Mouse (Mus musculus) heart, embryonic 16.5 days (tissue): Measurements from ENCODE around the gene Grap2. TPM values are rescaled to one million over a fixed set of nuclear protein-coding genes. Genes with fewer than 3 reads are reported as not detected.

Experiments
- ATAC-seq: fragments of 200-750 bp; cut with Nextera tagmentation; replicated peaks from 2 replicates; pipeline ENCODE4 v1.8.0; 2017; ENCODE audit warnings: moderate number of reproducible peaks; ENCODE audit not compliant: insufficient read depth, low FRiP score; ENCODE audit errors: extremely low read depth
- H3K27ac ChIP-seq: fragments of 300-500 bp; sonication (generic); 2 replicates; pipeline ENCODE4 v1.5.1; 2014; ENCODE audit warnings: mild to moderate bottlenecking, low read length, control low read depth, moderate library complexity
- H3K27me3 ChIP-seq: fragments of 300-500 bp; sonication (generic); 2 replicates; pipeline ENCODE4 v1.6.1; 2014; ENCODE audit warnings: low read length, mixed read lengths; ENCODE audit not compliant: control insufficient read depth, insufficient read depth
- H3K36me3 ChIP-seq: fragments of 300-500 bp; sonication (generic); 2 replicates; pipeline ENCODE4 v1.6.1; 2014; ENCODE audit not compliant: control insufficient read depth, insufficient read depth
- H3K4me1 ChIP-seq: fragments of 300-500 bp; sonication (generic); 2 replicates; pipeline ENCODE4 v1.6.1; 2014; ENCODE audit warnings: low read length, mixed read lengths; ENCODE audit not compliant: control insufficient read depth, insufficient read depth
- H3K4me2 ChIP-seq: fragments of 300-500 bp; sonication (generic); 2 replicates; pipeline ENCODE4 v1.6.1; 2014; ENCODE audit warnings: low read depth, mild to moderate bottlenecking, control low read depth, low read length
- H3K4me3 ChIP-seq: fragments of 300-500 bp; sonication (generic); 2 replicates; pipeline ENCODE4 v1.5.1; 2014; ENCODE audit warnings: mild to moderate bottlenecking, control low read depth, low read length
- H3K9ac ChIP-seq: fragments of 300-500 bp; sonication (generic); 2 replicates; pipeline ENCODE4 v1.6.1; 2014; ENCODE audit warnings: low read length, control low read depth
- H3K9me3 ChIP-seq: fragments of 300-500 bp; sonication (generic); replicated peaks from 2 replicates; pipeline ENCODE4 v1.6.1; 2016; ENCODE audit warnings: low read length; ENCODE audit not compliant: control insufficient read depth
- WGBS: fragments of 180-500 bp; shearing (Covaris S2); extraction: QIAGEN DNeasy Blood & Tissue Kit; methylation state at CpG from one replicate; pipeline ENCODE4 v1.1.7; 2014; 5-methylcytosine and 5-hydroxymethylcytosine counted together
- polyA plus RNA-seq: library from polyadenylated mRNA; unstranded; fragments of >200 nt; fragmentation: Nextera tagmentation; extraction: Ambion mirVana; gene quantifications from 2 replicates; pipeline ENCODE4 v1.2.1, GENCODE M21; 2015

Grap2 gene
- polyA plus RNA-seq, 1 experiment from 2014 or later, result 4.9 TPM

DNA sequence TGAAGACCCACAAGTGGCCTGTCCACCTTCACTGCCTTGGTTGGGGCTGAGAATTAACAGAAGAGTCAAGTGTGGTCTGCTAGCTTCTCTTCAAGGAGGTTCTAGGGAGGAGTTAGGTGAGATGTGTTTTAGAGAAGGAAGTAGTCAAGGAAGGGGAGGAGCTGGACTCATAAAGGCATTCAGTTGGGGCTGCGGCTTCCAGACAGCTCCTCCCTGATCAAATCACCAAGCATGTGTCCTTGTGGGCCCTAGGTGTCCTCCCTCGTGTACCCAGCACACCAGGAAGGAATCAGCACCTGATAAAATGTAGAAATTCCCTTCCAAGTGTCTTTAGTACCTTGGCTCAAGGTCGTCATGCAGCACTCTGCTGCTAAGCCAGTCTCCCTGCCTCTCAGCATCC, 28.3 kb upstream of the Grap2 start:
- H3K9me3 ChIP-seq, result no peaks in the 10 kb centered on the region
- no peak for ATAC-seq
- no peak overlapping the region for H3K4me2 ChIP-seq
- H3K9ac ChIP-seq, result no peak overlapping the region
- no peaks in the 10 kb centered on the region for H3K36me3 ChIP-seq
- H3K27me3 ChIP-seq, result no peaks in the 10 kb centered on the region
- H3K27ac ChIP-seq, result no peak overlapping the region
- H3K4me1 ChIP-seq, result no peaks in the 10 kb centered on the region
- no peak overlapping the region for H3K4me3 ChIP-seq
- WGBS, result 38% methylated on average over 3 of the region's 3 CpGs

- H3K9me3 ChIP-seq, result no peaks in the 10 kb centered on the region
- H3K9ac ChIP-seq, result no peak overlapping the region
- H3K36me3 ChIP-seq, result no peaks in the 10 kb centered on the region
- no peaks in the 10 kb centered on the region for H3K27me3 ChIP-seq
- H3K4me3 ChIP-seq, result no peak overlapping the region
- ATAC-seq, result no peak
- no peak overlapping the region for H3K4me2 ChIP-seq
- 48% methylated on average over 6 of the region's 6 CpGs for WGBS
- no peaks in the 10 kb centered on the region for H3K4me1 ChIP-seq
- H3K27ac ChIP-seq, result no peak overlapping the region
Measured at GRCm38 (mm10) chr15:80545430-80545829, 27.0 kb upstream of the Grap2 start.

DNA sequence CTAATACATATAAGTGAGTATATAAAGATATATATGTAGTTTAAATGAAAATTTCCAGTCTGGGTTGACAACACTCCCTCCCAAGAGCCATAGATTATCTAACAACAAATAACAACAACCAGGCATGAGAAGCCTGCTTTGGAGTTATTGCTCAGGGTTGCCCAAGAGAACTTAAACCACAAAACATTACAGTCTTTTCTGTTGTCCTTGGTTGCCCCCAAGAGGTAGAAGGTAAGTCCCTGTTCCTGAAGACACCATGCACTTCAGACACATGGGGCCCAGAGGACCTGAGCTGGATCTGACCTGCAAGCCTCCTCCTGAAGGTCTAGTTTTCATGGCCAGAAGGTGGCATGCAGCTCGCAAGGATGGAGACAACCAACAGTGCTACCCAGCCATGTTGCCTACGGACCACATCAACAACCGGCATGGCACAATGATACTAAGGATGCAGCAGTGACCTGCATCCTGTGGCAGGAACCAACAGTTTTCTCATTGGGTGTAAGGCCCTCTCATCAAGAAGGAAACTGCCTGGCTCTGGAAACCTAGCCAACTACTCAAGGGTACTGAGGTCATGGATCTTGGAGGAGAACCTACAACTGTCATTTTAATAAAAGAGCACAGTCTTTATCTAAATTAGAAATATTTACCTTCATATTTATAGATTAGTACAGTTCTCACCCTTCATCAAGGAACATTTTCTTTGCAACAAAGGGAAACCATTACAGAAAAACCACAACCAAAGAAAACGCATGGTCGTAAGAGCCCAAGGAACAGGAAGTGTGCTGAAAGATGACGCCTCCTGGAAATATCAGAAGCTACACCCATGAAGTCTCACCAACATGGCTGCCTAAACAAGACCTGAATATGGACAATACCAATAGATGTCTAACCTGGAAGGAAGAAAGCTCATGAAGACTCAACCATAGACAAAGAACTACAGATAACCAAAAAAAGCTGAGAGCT, 17.3 kb upstream of the Grap2 start:
- H3K4me3 ChIP-seq, result no peak overlapping the region
- H3K9me3 ChIP-seq, result no peaks in the 10 kb centered on the region
- H3K9ac ChIP-seq, result no peak overlapping the region
- H3K27ac ChIP-seq, result no peak overlapping the region
- H3K27me3 ChIP-seq, result no peaks in the 10 kb centered on the region
- 87% methylated on average over 6 of the region's 6 CpGs for WGBS
- no peak for ATAC-seq
- H3K4me2 ChIP-seq, result no peak overlapping the region
- H3K4me1 ChIP-seq, result peaks cover 3% of the 10 kb centered on the region; the same call in 1 of the 2 replicates
- no peaks in the 10 kb centered on the region for H3K36me3 ChIP-seq

DNA sequence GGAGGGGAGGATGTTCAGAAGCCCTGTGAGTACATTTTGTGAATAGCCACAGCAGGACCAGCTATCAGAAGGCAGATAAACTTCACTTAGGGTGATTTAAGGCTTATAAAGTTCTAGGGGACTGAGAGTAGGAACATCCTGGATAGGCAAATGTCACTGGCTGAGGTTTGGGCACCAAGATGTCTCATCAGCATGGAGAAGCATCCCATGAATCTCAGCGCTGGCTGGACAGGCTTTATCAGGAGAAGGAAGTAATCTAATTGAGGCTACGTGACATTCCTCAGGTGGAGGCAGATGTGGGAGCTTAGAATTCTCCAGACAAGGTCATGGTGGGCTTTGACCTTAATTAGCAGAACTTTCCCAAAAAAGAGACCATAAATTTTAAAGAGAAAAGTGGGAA, 16.4 kb upstream of the Grap2 start:
- Histone ChIP-seq H3K27me3 (no peaks in the 10 kb centered on the region), H3K27ac (no peak overlapping the region), H3K4me3 (no peak overlapping the region), H3K4me2 (no peak overlapping the region), H3K9ac (no peak overlapping the region), H3K36me3 (no peaks in the 10 kb centered on the region), H3K4me1 (peaks cover 5% of the 10 kb centered on the region), H3K9me3 (no peaks in the 10 kb centered on the region)
- 32% methylated on average over 2 of the region's 2 CpGs for WGBS
- ATAC-seq, result no peak

DNA sequence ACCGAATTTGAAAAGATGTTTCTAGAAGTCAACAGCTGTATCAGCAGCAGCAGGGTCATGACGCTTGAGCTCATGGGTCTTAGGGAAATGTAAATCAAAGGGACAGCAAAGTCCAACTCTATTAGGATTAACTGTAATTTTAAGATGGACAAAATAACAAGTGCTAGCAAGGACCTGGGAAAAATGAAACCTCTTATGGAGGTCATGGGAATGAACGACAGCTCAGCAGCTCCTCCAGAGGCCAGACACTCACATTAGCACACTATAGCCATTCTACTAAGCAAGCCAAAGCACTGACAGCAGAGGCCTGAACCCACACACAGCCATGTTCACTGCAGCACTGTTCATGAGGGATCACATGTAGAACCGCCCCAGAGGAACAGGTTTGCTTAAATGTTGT, 14.6 kb upstream of the Grap2 start:
- WGBS, result 75% methylated on average over 4 of the region's 4 CpGs
- no peak for ATAC-seq
- H3K36me3 ChIP-seq, result no peaks in the 10 kb centered on the region
- H3K9ac ChIP-seq, result no peak overlapping the region
- no peak overlapping the region for H3K27ac ChIP-seq
- H3K9me3 ChIP-seq, result no peaks in the 10 kb centered on the region
- no peaks in the 10 kb centered on the region for H3K27me3 ChIP-seq
- H3K4me1 ChIP-seq, result peaks cover 10% of the 10 kb centered on the region
- H3K4me3 ChIP-seq, result no peak overlapping the region
- no peak overlapping the region for H3K4me2 ChIP-seq

GRCm38 (mm10) chr15:80559534-80559933, 12.9 kb upstream of the Grap2 start:
- peaks cover 10% of the 10 kb centered on the region for H3K4me1 ChIP-seq
- no peak overlapping the region for H3K4me3 ChIP-seq
- H3K27me3 ChIP-seq, result no peaks in the 10 kb centered on the region
- WGBS, result 30% methylated on average over 12 of the region's 12 CpGs
- no peak overlapping the region for H3K4me2 ChIP-seq
- H3K36me3 ChIP-seq, result no peaks in the 10 kb centered on the region
- no peak overlapping the region for H3K27ac ChIP-seq
- no peak overlapping the region for H3K9ac ChIP-seq
- no peak for ATAC-seq
- H3K9me3 ChIP-seq, result no peaks in the 10 kb centered on the region

- no peaks in the 10 kb centered on the region for H3K36me3 ChIP-seq
- no peak overlapping the region for H3K9ac ChIP-seq
- ATAC-seq, result no peak
- H3K27ac ChIP-seq, result no peak overlapping the region
- no peak overlapping the region for H3K4me2 ChIP-seq
- no peaks in the 10 kb centered on the region for H3K9me3 ChIP-seq
- H3K27me3 ChIP-seq, result no peaks in the 10 kb centered on the region
- 30% methylated on average over 14 of the region's 14 CpGs for WGBS
- peaks cover 10% of the 10 kb centered on the region for H3K4me1 ChIP-seq
- H3K4me3 ChIP-seq, result no peak overlapping the region
Measured at GRCm38 (mm10) chr15:80559978-80560377, 12.4 kb upstream of the Grap2 start.

- no peak overlapping the region for H3K27ac ChIP-seq
- no peaks in the 10 kb centered on the region for H3K36me3 ChIP-seq
- ATAC-seq, result no peak
- H3K4me3 ChIP-seq, result no peak overlapping the region
- H3K4me1 ChIP-seq, result peaks cover 10% of the 10 kb centered on the region
- H3K4me2 ChIP-seq, result no peak overlapping the region
- H3K27me3 ChIP-seq, result no peaks in the 10 kb centered on the region
- H3K9me3 ChIP-seq, result no peaks in the 10 kb centered on the region
- H3K9ac ChIP-seq, result no peak overlapping the region
- 42% methylated on average over 15 of the region's 15 CpGs for WGBS
Measured at GRCm38 (mm10) chr15:80560646-80561580, 11.5 kb upstream of the Grap2 start.

GRCm38 (mm10) chr15:80562446-80562845, 9.9 kb upstream of the Grap2 start:
- no peak for ATAC-seq
- WGBS, result 66% methylated on average over 3 of the region's 3 CpGs
- Histone ChIP-seq H3K4me3 (no peak overlapping the region), H3K4me2 (no peak overlapping the region), H3K9ac (no peak overlapping the region), H3K27ac (no peak overlapping the region), H3K36me3 (no peaks in the 10 kb centered on the region), H3K4me1 (peaks cover 10% of the 10 kb centered on the region), H3K9me3 (no peaks in the 10 kb centered on the region), H3K27me3 (no peaks in the 10 kb centered on the region)
